Mouse (Mus musculus): ENCODE measurements around the gene Lrrc8c. TPM values are rescaled to one million over a fixed set of nuclear protein-coding genes. Genes with fewer than 3 reads are reported as not detected.

Lrrc8c gene
- total and polyA plus RNA-seq, 2 experiments from 2014 or later, result 6.9 to 11.5 TPM

- TF ChIP-seq CTCF (IDR thresholded peaks at IDR 0.05; ENCODE audit: low read depth), result no peak
- no peak overlapping the region for H3K4me2 ChIP-seq (ENCODE audit: low read depth)
- DNase-seq, result no peak
Observed at GRCm38 (mm10) chr5:105575839-105576238, 56.7 kb downstream of the Lrrc8c start.

GRCm38 (mm10) chr5:105580909-105581308 is 61.7 kb downstream of the Lrrc8c start:
- no peak overlapping the region for H3K9ac ChIP-seq
- H3K27me3 ChIP-seq (ENCODE audit: insufficient read depth, low read length), result no peaks in the 10 kb centered on the region
- no peak overlapping the region for H3K4me3 ChIP-seq (ENCODE audit: low read depth, low read length)
- no peaks in the 10 kb centered on the region for H3K9me3 ChIP-seq (ENCODE audit: low read length)
- H3K27ac ChIP-seq (ENCODE audit: low read depth, low read length), result no peak overlapping the region
- no peak overlapping the region for H3K4me2 ChIP-seq (ENCODE audit: low read depth)
- H3K36me3 ChIP-seq (ENCODE audit: insufficient read depth), result peaks cover 8% of the 10 kb centered on the region; the same call in 1 of the 2 replicates
- H3K4me1 ChIP-seq (ENCODE audit: insufficient read depth), result 0 out of 2 replicates have a peak, but pooled peaks cover 4% of the 10 kb centered on the region
- ATAC-seq (no peak), DNase-seq (no peak)
- no peak for TF ChIP-seq CTCF (IDR thresholded peaks at IDR 0.05; ENCODE audit: low read depth)
- WGBS, result 91% methylated on average over 10 of the region's 10 CpGs

More at GRCm38 (mm10) chr5:105575839-105576238, 56.7 kb downstream of the Lrrc8c start:
- no peaks in the 10 kb centered on the region for H3K27me3 ChIP-seq (ENCODE audit: insufficient read depth, low read length)
- no peak overlapping the region for H3K27ac ChIP-seq (ENCODE audit: low read depth, low read length)
- H3K36me3 ChIP-seq (ENCODE audit: insufficient read depth), result 0 out of 2 replicates have a peak, but pooled peaks cover 2% of the 10 kb centered on the region
- WGBS, result 79% methylated on average over 6 of the region's 6 CpGs
- no peaks in the 10 kb centered on the region for H3K4me1 ChIP-seq (ENCODE audit: insufficient read depth)
- H3K9ac ChIP-seq, result no peak overlapping the region
- ATAC-seq, result no peak
- no peaks in the 10 kb centered on the region for H3K9me3 ChIP-seq (ENCODE audit: low read length)
- no peak overlapping the region for H3K4me3 ChIP-seq (ENCODE audit: low read depth, low read length)

- H3K4me3 ChIP-seq (ENCODE audit: low read depth, low read length), result no peak overlapping the region
- no peak overlapping the region for H3K9ac ChIP-seq
- DNase-seq (no peak), ATAC-seq (no peak)
- no peak for TF ChIP-seq CTCF (IDR thresholded peaks at IDR 0.05; ENCODE audit: low read depth)
- 0 out of 2 replicates have a peak overlapping the region, but pooled peaks have one; percentile 16 for H3K27ac ChIP-seq (ENCODE audit: low read depth, low read length)
- H3K4me1 ChIP-seq (ENCODE audit: insufficient read depth), result 0 out of 2 replicates have a peak, but pooled peaks cover 4% of the 10 kb centered on the region
- H3K9me3 ChIP-seq (ENCODE audit: low read length), result no peaks in the 10 kb centered on the region
- no peaks in the 10 kb centered on the region for H3K27me3 ChIP-seq (ENCODE audit: insufficient read depth, low read length)
- WGBS, result 28% methylated on average over 4 of the region's 4 CpGs
- no peak overlapping the region for H3K4me2 ChIP-seq (ENCODE audit: low read depth)
- peaks cover 5% of the 10 kb centered on the region; the same call in 1 of the 2 replicates for H3K36me3 ChIP-seq (ENCODE audit: insufficient read depth)
Observed at GRCm38 (mm10) chr5:105585929-105586328, 66.7 kb downstream of the Lrrc8c start.

GRCm38 (mm10) chr5:105586655-105587054 is 67.5 kb downstream of the Lrrc8c start:
- 0 out of 2 replicates have a peak, but pooled peaks cover 3% of the 10 kb centered on the region for H3K36me3 ChIP-seq (ENCODE audit: insufficient read depth)
- H3K9ac ChIP-seq, result no peak overlapping the region
- 0 out of 2 replicates have a peak, but pooled peaks cover 4% of the 10 kb centered on the region for H3K4me1 ChIP-seq (ENCODE audit: insufficient read depth)
- ATAC-seq, result no peak
- H3K27me3 ChIP-seq (ENCODE audit: insufficient read depth, low read length), result no peaks in the 10 kb centered on the region
- WGBS, result 69% methylated on average over 5 of the region's 5 CpGs
- no peak overlapping the region for H3K4me2 ChIP-seq (ENCODE audit: low read depth)
- H3K4me3 ChIP-seq (ENCODE audit: low read depth, low read length), result no peak overlapping the region
- DNase-seq, result no peak
- TF ChIP-seq CTCF (IDR thresholded peaks at IDR 0.05; ENCODE audit: low read depth), result no peak
- H3K27ac ChIP-seq (ENCODE audit: low read depth, low read length), result no peak overlapping the region
- H3K9me3 ChIP-seq (ENCODE audit: low read length), result no peaks in the 10 kb centered on the region

- no peak overlapping the region for H3K27ac ChIP-seq (ENCODE audit: low read depth, low read length)
- WGBS, result 72% methylated on average over 6 of the region's 6 CpGs
- no peak for ATAC-seq
Observed at GRCm38 (mm10) chr5:105587471-105587870, 68.3 kb downstream of the Lrrc8c start.

GRCm38 (mm10) chr5:105588683-105589082 is 69.5 kb downstream of the Lrrc8c start:
- H3K9me3 ChIP-seq (ENCODE audit: low read length), result no peaks in the 10 kb centered on the region
- 0 out of 2 replicates have a peak, but pooled peaks cover 4% of the 10 kb centered on the region for H3K4me1 ChIP-seq (ENCODE audit: insufficient read depth)
- DNase-seq (no peak), ATAC-seq (no peak)
- no peaks in the 10 kb centered on the region for H3K36me3 ChIP-seq (ENCODE audit: insufficient read depth)
- no peaks in the 10 kb centered on the region for H3K27me3 ChIP-seq (ENCODE audit: insufficient read depth, low read length)
- TF ChIP-seq CTCF (IDR thresholded peaks at IDR 0.05; ENCODE audit: low read depth), result no peak
- no peak overlapping the region for H3K4me3 ChIP-seq (ENCODE audit: low read depth, low read length)
- no peak overlapping the region for H3K9ac ChIP-seq
- 90% methylated on average over 4 of the region's 4 CpGs for WGBS
- no peak overlapping the region for H3K4me2 ChIP-seq (ENCODE audit: low read depth)
- H3K27ac ChIP-seq (ENCODE audit: low read depth, low read length), result no peak overlapping the region

More at GRCm38 (mm10) chr5:105587471-105587870, 68.3 kb downstream of the Lrrc8c start:
- no peak for TF ChIP-seq CTCF (IDR thresholded peaks at IDR 0.05; ENCODE audit: low read depth)
- H3K36me3 ChIP-seq (ENCODE audit: insufficient read depth), result 0 out of 2 replicates have a peak, but pooled peaks cover 2% of the 10 kb centered on the region
- H3K4me1 ChIP-seq (ENCODE audit: insufficient read depth), result 0 out of 2 replicates have a peak, but pooled peaks cover 4% of the 10 kb centered on the region
- H3K27me3 ChIP-seq (ENCODE audit: insufficient read depth, low read length), result no peaks in the 10 kb centered on the region
- no peaks in the 10 kb centered on the region for H3K9me3 ChIP-seq (ENCODE audit: low read length)
- H3K4me2 ChIP-seq (ENCODE audit: low read depth), result no peak overlapping the region
- no peak overlapping the region for H3K9ac ChIP-seq
- H3K4me3 ChIP-seq (ENCODE audit: low read depth, low read length), result no peak overlapping the region
- peak; percentile 17 for DNase-seq

GRCm38 (mm10) chr5:105589119-105589518 is 69.9 kb downstream of the Lrrc8c start:
- Histone ChIP-seq H3K36me3 (ENCODE audit: insufficient read depth) (no peaks in the 10 kb centered on the region), H3K9me3 (ENCODE audit: low read length) (no peaks in the 10 kb centered on the region), H3K27ac (ENCODE audit: low read depth, low read length) (no peak overlapping the region), H3K27me3 (ENCODE audit: insufficient read depth, low read length) (no peaks in the 10 kb centered on the region), H3K4me3 (ENCODE audit: low read depth, low read length) (no peak overlapping the region), H3K4me1 (ENCODE audit: insufficient read depth) (0 out of 2 replicates have a peak, but pooled peaks cover 4% of the 10 kb centered on the region), H3K4me2 (ENCODE audit: low read depth) (no peak overlapping the region), H3K9ac (no peak overlapping the region)
- WGBS, result 96% methylated on average over 3 of the region's 3 CpGs
- no peak for DNase-seq
- TF ChIP-seq CTCF (IDR thresholded peaks at IDR 0.05; ENCODE audit: low read depth), result no peak
- ATAC-seq, result no peak
